Mouse (Mus musculus) cerebellum, postnatal 4 days (tissue): ENCODE measurements at regions not wholly inside any gene's neighbourhood (a gene's known extent, or its start where the extent isn't known, plus 50 kb on each side); places are given as distances from the start of the nearest gene placed in this dataset.
"Not testable (repeated sequence)": the region's sequence is repeated elsewhere in the genome, so short reads cannot be mapped to it uniquely, and the experiment has no call there.

Experiments
- DNase-seq, 2 experiments: peaks; one replicate each; pipeline ENCODE4 v3.0.0; 2022; ENCODE audit warnings: low spot score in 2 of 2, mixed read lengths in 1 of 2

DNA sequence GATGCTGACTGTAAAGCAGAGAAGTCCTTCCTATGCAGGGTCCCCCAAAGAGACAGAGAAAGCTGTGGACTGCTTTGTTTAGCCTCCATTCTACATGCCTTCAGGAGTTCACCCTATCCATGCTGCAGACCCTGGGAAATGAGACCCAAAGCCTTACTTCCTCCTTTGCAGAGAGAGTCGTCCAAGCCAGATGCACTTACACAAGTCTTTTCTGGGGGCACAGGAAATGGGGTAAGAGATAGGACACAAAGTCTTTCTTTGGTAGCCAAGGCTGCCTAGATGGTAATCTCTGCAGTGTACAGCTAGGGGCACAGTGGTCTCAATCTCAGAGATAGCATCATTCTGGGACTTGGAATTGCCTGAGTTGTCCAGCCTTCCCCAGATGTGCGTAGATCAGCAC lies 448.1 kb upstream of the Smim15 start:
- DNase-seq: no peak

DNA sequence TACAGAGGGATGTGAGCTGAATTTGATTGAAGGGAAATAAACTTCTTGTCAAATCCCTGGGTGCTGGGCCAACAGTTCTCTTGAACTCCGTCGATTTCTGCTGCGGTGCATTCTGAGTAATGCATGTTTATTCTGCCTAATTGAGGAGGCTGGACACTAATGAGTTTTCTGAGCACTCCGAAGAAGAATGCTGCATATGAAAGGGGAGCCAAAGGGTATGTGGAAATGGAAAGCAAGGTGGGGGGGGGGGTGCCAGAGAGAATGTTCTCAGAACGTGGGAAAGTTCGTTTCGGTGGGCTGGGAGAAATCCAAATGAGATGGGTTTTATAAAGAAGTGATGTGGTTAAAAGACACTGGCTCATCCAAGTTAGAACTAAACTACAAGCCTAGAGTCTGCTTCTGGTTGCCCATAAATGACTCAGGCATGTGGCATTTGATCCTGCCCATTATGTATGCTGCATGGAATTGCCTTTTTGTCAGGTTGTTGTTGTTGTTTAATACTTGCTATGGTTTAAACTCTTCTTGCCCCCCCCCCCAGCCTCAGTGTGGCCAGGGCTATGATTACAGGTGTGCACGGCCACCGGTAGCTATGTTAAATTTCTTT lies 455.7 kb upstream of the Smim15 start:
- no peak for DNase-seq

DNA sequence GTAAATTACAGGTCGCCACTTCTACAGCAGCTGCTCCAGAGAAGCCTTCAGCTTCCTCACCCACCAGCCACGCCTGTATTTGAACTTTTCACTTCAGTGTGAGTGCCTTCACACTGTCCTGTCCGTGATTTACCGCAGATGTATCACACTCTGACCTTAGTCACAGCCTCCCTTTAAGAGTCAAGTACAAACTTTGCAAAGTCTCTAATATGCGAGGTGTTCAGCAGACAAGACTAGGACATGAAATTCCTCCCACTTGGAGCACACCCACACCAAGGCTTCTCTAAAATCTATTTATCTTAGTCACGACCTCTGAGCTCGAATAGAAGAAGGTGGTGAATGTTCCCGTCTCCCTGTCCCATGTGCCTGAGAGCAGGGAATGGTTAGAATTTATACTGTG lies 456.6 kb upstream of the Smim15 start:
- no peak for DNase-seq

DNA sequence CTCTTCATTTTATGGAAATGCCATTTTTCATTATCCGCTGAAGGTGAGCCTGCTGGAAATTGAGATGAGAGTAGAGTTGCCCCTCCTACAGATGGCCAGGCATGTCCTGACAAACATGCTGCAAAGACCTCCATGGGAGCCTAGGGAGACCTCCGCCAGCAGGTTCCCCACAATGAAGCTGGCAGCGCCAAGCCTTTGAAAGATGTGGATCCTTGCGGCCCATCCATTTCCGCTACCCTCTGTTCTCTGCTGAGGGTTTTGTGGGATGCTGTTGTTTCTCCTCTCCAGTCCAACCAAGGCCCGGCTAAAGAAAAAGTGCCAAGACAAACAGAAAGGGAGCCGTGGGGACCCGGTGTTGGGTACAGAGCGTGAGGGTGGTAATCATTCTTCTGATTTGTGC lies 458.3 kb upstream of the Smim15 start:
- no peak for DNase-seq

DNA sequence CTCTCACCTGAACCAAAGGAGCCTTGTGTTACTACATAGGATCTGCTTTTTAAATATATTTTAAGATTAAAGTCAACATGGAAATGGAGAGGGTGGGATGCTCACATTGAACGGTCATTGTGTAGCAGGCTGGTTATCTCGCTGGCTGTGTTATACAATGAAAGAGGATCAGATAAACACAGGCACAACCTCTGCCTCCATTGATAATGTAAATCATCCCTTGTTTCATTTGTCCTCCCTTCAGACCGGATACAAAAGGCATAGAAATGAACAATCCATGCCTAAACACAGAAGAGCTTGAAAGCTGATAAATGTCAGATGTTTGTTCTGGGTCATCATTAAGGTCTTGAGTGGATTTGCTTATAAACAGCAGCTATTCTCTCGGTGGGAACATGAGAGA lies 458.9 kb upstream of the Smim15 start:
- DNase-seq: no peak

DNA sequence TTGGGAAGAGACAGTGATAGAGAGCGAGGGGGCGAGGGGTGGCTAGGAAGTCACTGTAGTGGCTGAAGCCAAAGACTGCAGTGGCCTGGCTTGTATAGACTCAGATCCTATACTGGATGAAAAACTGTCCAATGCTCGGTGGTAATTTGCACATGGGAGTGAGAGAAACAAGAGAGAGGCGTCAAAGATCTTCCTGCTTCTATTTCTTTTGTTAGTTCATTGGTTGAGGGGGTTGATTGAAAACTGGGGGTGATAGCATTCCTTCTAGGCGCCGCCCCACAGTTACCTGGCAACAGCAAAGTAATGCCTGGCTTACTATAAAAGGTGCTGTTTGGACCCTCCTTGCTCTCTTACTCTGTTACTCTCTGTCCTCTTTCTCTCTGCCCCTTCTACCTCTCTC lies 465.3 kb upstream of the Smim15 start:
- no peak for DNase-seq

DNA sequence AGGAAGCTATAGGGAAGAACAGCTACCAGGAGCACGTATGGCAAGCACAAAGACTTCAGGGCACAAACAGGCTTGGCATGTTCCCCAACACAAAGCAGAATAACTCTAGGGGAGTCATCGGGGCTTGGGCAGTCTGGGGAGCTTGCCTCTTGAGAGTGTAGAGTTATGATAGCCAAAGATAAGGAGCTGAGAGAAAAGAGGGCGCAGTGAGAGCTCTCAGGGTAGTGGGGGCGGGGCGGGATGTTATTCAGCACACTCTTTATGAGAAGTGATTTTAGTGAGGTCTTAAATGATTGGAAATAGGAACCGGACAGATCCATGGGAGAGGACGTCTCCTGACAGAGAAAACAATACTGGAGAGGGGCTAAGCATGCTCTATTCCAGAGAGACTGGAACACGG lies 466.4 kb upstream of the Smim15 start:
- DNase-seq: no peak

DNA sequence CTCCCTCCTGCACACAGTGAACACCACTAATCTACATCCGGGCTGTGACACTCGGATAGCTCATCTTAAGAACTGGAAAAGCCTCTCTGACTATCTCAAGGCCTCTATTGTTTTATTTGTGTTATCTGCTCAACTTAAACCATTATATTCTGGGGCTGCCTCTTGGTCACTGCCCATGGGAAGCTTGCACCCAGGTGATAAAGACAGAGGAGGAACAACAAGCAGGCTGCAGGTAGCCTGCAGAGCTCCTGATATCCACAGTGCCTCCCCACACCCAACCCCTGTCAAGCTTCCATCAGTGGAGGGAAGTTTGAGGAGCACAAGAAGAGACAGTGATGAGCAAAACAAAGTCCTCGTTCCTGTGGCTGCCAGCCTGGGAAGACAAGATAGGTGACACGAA lies 467.0 kb upstream of the Smim15 start:
- no peak for DNase-seq

DNA sequence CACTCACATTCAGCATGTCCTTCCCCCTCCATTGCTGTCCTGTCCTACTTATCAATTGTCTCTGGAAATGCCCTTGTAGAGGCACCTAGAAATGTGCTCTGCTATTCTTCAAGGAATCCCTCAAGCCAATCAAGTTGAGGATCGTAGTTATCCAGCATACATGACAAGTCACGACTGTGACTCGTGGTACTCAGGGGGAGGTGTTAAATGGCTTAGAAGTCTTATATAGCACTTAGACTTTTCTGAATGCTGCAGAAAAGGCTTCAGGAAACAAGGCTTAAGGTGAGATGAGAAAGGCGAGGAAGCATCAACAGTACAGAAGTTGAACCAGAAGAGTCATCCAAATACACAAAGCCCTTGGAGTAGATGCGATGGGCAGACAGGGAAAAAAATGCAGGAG lies 467.5 kb upstream of the Smim15 start:
- no peak for DNase-seq

DNA sequence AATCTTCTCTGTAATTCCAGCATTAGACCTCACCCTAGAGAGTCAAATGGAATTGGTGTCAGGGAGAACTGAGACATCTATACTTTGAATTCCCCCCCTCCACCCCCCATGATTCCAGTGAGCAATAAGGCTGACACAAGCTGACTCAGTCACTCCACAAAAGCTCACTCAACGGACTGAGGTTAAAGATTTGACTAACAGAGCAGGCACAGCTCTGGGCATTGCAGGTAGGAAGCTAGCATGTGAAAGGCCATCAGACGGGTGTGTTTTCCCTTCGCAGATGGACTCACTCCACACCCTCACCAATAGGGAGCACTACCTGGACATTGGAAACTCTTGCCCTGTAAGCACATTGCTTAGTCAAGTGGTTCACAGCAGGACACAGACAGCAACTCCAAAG lies 469.2 kb upstream of the Smim15 start:
- no peak for DNase-seq

DNA sequence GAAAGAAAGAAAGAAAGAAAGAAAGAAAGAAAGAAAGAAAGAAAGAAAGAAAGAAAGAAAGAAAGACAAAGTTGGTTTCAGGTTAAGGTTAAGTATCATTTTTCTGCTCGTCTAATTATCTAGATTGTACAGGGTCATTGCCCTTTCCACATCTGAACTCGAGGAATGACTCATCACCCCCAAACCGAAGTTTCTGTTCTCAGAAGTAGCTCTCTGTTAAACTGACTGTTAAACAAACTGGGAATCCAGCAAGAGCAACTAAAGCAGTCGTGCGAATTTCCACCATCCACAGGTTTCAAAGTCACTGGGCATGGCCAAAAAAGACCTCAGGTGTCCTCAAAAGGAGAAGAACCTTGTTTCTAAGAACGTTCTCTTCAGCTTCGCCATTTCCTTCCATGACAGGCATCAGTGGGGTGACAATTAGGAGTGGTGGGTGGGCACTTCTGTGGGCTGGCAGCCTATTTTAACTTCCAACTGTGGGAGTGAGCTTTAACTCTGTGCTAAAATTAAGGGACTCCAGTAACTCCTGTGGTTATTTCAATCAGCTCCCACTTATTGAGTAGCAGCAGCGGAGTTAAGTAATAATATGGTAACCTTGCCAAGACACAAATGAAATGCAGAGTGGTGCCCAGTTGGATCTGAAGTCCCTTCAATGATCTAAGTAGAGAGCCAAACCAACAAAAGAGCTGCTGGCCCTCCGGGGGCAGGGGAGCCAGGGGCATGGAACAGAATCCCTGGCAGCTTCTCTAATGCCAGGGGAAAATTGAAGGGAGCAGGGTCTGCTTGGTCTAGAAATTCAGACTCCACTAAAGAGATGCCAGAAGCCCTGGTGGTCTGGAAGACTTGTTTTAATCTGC lies 470.5 kb upstream of the Smim15 start:
- DNase-seq: no peak

DNA sequence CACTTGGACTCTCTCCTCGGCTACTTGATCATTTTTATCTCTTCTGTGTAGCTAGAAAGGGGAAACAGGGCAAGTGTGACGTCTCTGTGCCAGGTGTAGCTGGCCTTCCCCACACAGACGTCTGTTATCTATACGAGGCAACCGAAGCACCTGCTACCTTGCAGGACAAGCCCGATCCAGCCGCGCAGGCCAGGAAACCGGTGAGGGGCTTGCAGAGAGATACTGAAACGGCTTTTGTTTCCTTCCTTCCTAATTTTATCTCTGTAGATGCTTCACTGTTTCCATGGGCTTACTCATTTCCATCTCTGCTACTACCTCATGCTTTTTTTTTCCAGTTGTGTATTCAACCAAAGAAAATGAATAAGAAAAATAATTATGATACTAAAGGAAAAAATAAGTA lies 472.7 kb upstream of the Smim15 start:
- DNase-seq: no peak

DNA sequence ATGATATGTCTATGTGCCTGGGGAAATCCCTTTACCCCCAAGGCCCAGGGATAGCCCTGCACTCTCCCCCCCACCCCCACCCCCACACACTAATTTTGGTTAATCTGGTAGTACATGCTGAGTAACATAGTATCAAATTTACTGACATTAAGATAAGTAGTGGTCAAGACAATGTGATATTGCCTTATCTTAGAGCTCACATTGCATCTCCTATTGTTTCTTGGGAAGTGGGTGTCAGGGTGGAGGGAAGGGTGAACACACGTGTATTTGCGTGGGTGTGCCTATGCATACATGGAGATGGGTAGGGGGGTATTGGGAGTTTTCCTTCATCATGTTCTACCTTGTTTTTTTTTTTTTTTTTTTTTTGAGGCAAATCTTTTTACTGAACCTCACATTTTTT lies 474.8 kb upstream of the Smim15 start:
- no peak for DNase-seq

DNA sequence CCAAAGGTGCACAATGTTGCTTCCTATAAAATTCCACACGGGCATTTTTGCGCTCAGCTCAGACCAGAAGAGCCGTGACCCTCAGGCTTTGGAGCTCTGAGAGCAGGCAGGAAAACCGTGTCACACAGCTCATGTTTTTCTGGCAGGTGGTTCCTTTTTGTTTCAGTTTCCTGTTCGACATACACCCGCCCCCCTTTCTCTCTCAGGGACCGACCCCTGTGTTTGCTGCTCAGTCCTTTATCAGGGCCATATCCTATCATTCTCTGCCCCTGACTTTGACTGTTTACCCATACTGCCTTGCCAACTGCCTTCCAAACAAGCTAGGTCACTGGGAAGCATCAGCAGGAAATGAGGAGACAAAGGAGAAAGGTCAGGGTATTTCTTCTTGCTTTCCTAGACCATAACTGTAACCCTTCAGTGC lies 475.5 kb upstream of the Smim15 start:
- DNase-seq: no peak

DNA sequence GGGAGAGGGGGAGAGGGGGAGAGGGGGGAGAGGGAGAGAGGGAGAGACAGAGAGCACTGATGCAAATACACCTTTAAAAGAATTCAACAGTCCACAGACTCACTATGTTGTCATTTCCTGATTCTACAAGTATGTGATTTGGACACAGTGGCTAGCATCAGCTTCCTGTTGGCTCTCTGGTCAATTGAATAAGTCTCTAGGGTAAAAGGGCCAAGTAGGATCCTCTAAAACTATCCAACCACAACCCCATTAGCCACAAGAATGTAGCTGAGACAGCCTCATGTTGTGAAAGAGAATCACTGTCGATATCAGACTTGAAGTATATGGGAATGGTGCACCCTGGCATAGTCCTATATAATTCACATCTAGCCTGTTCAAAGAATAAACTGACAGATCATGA lies 481.8 kb upstream of the Smim15 start:
- no peak for DNase-seq

DNA sequence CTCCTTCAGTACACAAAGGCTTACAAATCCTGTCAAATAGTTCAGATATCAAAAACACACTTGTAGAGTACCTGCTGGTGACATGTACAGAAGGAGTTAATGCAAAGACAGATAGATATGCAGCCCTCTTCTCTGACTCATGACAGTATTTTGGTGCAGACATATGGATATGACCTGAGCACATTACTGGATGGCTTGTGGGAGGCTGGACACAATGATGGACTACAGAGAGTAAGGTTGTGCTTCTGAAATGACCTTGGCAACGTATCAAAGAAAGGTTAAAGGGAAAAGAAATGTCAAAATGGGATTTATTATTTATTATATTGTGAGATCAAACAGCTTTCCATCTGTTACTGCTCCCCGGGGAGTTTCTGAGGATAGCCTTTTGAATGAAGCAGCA lies 482.7 kb upstream of the Smim15 start:
- no peak for DNase-seq

DNA sequence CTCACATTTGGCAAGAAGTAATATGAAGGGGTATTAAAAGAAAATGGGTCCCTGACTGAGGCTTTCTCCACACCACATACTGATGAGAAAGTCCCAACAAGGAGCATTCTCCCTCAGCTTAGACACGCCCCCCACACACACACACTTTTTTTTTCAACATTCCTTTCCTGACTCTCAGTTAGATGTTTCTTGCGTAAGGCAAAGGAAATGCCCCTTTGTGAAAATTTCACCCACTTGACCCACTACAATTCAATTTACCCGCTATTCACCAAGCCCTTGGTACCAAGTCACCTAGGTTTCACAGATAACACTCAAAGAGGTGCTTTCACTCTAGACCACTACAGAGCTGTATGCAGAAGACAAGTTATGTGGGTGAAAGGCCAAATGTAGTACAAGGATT lies 488.3 kb upstream of the Smim15 start:
- no peak for DNase-seq

DNA sequence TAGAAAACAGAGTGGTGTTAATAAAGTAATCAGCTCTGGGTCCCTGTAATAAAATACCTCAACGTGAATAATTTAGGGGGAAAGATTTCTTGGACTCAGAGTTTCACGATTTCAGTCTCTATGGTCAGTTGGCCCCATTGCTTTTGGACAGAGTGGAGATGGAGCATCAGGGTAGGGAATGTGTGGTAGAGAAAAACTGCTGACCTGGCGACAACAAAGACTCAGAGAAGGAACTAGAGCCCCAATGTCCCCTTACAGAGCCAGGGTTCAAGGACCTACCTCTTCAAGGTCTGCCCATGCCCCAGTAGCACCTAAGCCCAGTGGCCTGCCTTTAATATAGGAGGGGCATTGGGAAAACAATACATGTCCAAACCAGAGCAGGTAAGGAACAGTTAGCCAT lies 490.2 kb upstream of the Smim15 start:
- DNase-seq: no peak

DNA sequence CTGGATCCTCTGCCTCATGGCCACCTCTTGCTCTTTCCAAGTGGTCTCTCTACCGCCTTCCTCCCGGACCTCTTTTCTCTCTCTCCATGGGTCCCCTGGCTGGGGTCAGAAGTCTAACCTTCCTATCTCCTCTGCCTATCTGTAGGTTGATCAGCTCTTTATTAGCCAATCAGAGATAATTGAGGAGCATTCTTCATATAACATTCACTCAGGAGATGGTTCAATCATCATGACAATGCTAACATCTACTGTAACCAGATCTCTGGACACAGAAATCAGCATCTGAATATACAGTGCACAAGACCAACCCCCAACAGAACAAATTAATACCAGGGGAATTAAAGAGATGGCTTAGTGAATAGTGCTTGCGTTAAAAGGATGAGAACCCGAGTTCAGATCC lies 492.1 kb upstream of the Smim15 start:
- DNase-seq: no peak

DNA sequence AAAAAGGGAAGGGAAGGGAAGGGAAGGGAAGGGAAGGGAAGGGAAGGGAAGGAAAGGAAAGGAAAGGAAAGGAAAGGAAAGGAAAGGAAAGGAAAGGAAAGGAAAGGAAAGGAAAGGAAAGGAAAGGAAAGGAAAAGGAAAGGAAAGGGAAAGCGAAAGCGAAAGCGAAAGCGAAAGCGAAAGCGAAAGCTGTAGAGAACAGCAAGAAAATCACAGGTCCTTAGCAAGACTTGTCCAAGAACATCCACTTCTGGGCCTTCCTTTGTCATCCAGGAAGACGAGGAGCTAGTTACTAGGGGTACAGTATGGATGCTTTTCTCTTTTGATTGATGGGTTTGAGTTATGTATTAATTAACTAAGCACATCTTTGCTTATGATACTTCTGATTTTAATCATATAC lies 494.3 kb upstream of the Smim15 start:
- not testable (repeated sequence) for DNase-seq

DNA sequence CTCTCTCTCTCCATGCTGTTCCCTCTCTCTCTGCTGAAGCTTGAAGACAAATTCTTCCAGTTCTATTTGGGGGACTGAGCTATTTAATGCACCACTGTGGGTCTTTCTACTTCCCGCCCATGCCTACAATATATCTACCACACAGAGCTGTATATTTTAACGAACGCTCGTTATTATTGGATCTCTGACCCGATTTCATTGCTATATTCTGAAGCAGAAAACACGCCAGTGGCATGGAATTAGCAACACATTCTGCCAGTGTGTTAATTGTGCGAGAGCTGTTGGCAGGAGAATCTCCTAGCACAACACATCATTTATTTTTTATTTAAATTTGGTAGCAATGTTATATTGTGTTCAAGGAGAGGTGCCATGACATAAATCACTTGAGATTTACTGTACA lies 497.2 kb upstream of the Smim15 start:
- no peak for DNase-seq

DNA sequence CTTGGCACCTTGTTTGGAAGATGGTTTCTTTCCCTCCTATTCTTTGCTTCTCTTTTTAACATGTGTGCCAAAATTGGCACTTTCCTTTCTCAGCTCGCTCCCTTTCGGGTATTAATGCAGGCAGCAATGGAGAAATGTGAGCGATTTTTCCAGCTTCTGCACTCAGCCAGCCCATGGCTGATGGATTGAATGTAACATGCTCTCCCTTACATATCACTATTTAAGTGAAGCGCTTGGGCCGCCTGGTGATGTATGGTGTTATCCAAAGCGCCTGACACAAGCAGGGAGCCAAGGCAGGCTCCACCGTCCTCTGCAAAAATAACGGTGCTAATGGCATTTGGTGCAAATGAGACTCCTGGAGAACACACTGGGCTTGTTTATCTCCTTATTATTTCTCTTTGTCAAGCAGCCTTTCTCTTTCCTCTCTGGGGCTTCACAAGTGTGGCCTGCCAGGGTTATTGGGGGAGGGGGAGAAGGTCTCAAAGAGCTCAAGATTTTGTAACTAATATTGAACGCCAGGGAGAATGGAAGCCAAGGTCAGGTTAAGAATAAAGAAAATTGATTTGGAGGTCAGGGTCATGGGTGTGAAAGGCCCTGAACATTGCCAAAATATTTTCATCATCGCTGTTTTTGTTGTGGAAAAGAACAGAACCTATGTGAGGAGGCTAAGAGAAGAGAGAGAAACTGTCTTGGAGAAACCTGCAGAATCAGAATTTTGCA lies 497.9 kb upstream of the Smim15 start:
- no peak for DNase-seq

DNA sequence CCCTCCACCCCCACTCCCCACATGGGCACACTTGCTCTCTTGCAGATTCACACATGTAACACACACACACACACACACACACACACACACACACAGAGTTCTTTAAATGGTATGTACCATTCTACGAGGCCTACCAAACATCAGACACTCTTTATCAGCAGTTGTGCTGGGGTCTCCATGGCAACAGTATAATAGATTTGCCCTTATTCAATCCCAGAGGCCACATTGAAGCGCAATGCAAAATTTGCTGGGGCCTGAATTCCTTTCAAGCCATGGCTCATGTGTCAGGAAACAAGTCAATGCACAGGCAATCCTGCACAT lies 502.7 kb upstream of the Smim15 start:
- peak in 1 of 2 experiments; percentile 6 for DNase-seq
